Mouse (Mus musculus): ENCODE results near the gene Tgfbrap1. TPM values are rescaled to one million over a fixed set of nuclear protein-coding genes. Genes with fewer than 3 reads are reported as not detected.
"Not testable (repeated sequence)": the region's sequence is repeated elsewhere in the genome, so short reads cannot be mapped to it uniquely, and the experiment has no call there.

The Tgfbrap1 gene
- total RNA-seq, 2 experiments from 2014 or later: 12.0 to 12.6 TPM

DNA sequence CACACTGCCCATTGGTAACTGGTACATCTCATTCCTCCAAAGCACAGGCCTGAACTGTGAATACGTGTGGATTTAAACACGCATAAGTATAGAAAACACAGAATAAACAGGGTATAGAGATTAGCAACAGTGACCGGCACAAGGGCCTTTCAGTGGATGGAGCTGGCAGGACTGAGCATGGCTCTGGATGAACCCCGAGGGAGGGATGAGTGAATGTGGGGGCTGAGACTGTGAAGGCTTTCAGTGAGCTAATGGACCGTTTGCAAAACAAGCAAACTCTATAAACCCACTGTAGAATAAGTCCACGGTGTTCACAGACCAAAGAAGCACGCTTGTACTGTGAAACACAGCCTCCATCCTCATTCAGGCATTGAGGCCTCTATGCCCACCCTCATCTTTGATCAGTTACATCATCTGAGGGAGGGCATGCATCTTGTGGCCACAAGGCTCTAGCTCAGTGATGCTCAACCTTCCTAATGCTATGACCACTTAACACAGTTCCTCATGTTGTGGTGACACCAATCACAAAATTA, 83.2 kb downstream of the Tgfbrap1 start:
- not testable (repeated sequence) for DNase-seq

DNA sequence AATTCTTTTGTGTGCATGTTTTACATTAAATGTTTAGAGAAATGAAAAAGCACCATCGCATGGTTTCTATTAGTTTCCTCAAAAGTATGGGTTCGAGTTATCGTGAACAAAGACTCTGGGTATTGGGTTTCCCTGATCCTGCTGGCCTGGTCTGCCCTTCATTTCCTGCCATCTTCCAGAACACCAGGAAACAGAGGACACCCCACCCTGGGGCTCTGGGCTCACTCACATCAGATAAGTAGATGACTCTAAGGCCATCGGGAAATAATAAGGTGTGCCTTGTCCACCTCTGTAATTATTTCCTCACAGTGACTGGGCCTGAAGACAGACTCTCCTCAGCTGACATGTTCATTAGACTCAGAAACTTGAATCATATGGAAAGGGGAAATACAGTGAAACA, 88.0 kb downstream of the Tgfbrap1 start:
- no peak for DNase-seq

DNA sequence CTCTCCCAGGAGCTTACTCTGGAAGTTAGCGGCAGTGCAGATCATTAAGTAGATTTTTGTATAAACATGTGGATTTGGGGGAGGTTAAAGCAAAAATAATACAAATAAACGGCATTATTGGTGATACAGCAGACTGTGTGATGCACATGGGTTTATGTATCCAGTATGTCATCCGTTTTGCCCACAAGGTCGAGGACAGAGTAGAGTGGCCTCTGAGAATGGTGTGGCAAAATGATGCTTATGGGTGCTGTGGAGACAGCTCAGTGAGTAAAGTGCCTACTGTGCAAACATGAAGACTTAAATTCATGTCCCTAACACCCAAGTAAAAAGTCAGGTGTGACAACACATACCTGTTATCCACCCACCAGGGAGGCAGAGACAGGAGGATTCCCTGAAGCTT, 91.9 kb downstream of the Tgfbrap1 start:
- no peak for DNase-seq

DNA sequence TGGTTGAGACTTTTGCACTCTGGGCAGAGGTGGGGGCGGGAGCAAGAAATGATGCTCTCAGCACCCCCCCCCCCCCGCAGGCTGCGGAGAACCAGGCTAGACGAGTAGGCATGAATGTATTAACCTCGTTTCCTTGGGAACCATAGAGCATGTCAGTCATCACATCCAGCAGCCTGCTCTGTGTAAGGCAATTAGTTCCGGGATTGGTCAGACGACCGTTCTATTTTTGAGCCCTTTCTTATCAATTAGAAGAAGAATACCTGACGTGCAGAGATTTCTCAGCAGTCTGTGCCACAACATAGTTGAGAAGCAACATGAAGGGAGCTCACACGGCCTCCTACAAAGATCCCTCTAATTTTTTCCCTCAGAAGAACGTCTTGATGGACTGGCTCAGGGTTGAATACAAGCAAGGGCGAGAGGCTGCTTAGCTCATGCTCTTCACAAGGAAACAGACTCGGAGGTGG, 92.4 kb downstream of the Tgfbrap1 start:
- DNase-seq: no peak

Small RNAs within 50 kb of the gene (microRNA-seq; reads per million reads assigned to microRNA genes)
- gene Gm24001: 0 reads per million in 2 experiments

Other genes with a start within 250 kb of the Tgfbrap1 start
- 10 to 100 TPM; 43.9 to 47.8 TPM for gene Mrps9, start 247.4 kb downstream of the Tgfbrap1 start, total RNA-seq (2021)
- gene Gpr45, start 145.8 kb downstream of the Tgfbrap1 start, total RNA-seq (2021): under 1 TPM; 0.23 to 0.34 TPM
- 10 to 100 TPM; 11.7 to 12.8 TPM for gene AI597479, start 73 bp upstream of the Tgfbrap1 start, total RNA-seq (2021)
- 10 to 100 TPM; 21.7 to 22.1 TPM for gene Fhl2, start 98.3 kb upstream of the Tgfbrap1 start, total RNA-seq (2021)

Measured in gastrocnemius, postnatal 10 days (tissue).